Mouse (Mus musculus): ENCODE data around the gene Olfr419. TPM values are rescaled to one million over a fixed set of nuclear protein-coding genes. Genes with fewer than 3 reads are reported as not detected.

Gene Olfr419
- polyA plus RNA-seq (2012; ENCODE audit: low replicate concordance), result not detected in 2 replicates

DNA sequence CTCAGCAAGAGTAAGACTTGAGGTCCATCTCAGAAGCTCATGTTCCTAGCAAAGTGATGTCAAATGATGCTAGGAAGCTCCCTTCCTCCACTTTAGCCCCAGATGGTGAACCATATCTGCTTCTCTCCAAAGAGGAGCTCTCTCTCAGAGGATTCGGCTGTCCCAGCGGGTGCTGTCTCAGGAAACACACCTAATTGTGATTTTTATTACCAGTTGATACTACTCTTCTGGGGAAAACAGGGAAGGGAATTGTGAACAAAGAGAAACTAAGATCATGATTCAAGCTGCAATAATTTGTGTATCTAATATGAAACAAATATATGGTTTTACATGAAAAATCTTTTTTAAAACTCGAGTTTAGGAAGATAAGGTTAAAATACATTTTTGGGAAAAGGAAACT, at the start of gene Olfr419:
Gene Olfr419 (minus strand): TSS at position 101 of the 400 bp plus-strand sequence.

Other genes starting within 250 kb of the Olfr419 start
- 0.18 TPM in 1 of 2 replicates, not detected in the other for gene Ifi205, start 220.3 kb downstream of the Olfr419 start, polyA plus RNA-seq (2012; ENCODE audit: low replicate concordance)
- not detected in 2 replicates for gene Olfr433, start 211.4 kb downstream of the Olfr419 start, polyA plus RNA-seq (2012; ENCODE audit: low replicate concordance)
- 0.03 TPM in 1 of 2 replicates, not detected in the other for gene Olfr432, start 202.9 kb downstream of the Olfr419 start, polyA plus RNA-seq (2012; ENCODE audit: low replicate concordance)
- gene Olfr430, start 185.5 kb downstream of the Olfr419 start, polyA plus RNA-seq (2012; ENCODE audit: low replicate concordance), result not detected in 2 replicates
- gene Olfr429, start 167.7 kb downstream of the Olfr419 start, polyA plus RNA-seq (2012; ENCODE audit: low replicate concordance), result not detected in 2 replicates
- gene Olfr427, start 155.2 kb downstream of the Olfr419 start, polyA plus RNA-seq (2012; ENCODE audit: low replicate concordance), result not detected in 2 replicates
- not detected in 2 replicates for gene Olfr231, start 130.9 kb downstream of the Olfr419 start, polyA plus RNA-seq (2012; ENCODE audit: low replicate concordance)
- not detected in 2 replicates for gene Olfr424, start 120.5 kb downstream of the Olfr419 start, polyA plus RNA-seq (2012; ENCODE audit: low replicate concordance)
- gene Olfr420, start 96.4 kb downstream of the Olfr419 start, polyA plus RNA-seq (2012; ENCODE audit: low replicate concordance), result not detected in 2 replicates
- 2.4 and 6.0 TPM in 2 replicates for gene Spta1, start 79.3 kb downstream of the Olfr419 start, polyA plus RNA-seq (2012; ENCODE audit: low replicate concordance)
- not detected in 2 replicates for gene Mptx1, start 78.5 kb upstream of the Olfr419 start, polyA plus RNA-seq (2012; ENCODE audit: low replicate concordance)
- not detected in 2 replicates for gene Olfr417, start 113.1 kb upstream of the Olfr419 start, polyA plus RNA-seq (2012; ENCODE audit: low replicate concordance)
- gene Olfr248, start 139.0 kb upstream of the Olfr419 start, polyA plus RNA-seq (2012; ENCODE audit: low replicate concordance), result not detected in 2 replicates
- 0.06 TPM in 1 of 2 replicates, not detected in the other for gene Olfr414, start 172.0 kb upstream of the Olfr419 start, polyA plus RNA-seq (2012; ENCODE audit: low replicate concordance)
- not detected in 2 replicates for gene Olfr220, start 190.0 kb upstream of the Olfr419 start, polyA plus RNA-seq (2012; ENCODE audit: low replicate concordance)
- gene Fmn2, start 249.8 kb upstream of the Olfr419 start, polyA plus RNA-seq (2012; ENCODE audit: low replicate concordance), result 0.23 TPM in 1 of 2 replicates, not detected in the other

Data from leukemia stem cell, adult 10-12 weeks (primary cell).